Mouse (Mus musculus) thymus, postnatal 0 days (tissue): ENCODE results near the gene Zkscan14. TPM values are rescaled to one million over a fixed set of nuclear protein-coding genes. Genes with fewer than 3 reads are reported as not detected.

ENCODE experiments used
- DNase-seq: peaks from one replicate; pipeline ENCODE4 v3.0.0-alpha.2; 2015; ENCODE audit warnings: low spot score
- polyA plus RNA-seq: library from polyadenylated mRNA; unstranded; fragments of >200 nt; fragmentation: Nextera tagmentation; extraction: Ambion mirVana; gene quantifications from 2 replicates; pipeline ENCODE4 v1.2.1, GENCODE M21; 2015

Gene Zkscan14
- polyA plus RNA-seq, 1 experiment from 2014 or later = 17.2 TPM

GRCm38 (mm10) chr5:145203936-145204691 lies 2.4 kb upstream of the Zkscan14 start, which contains the start of gene Zkscan5:
Zkscan5 (plus strand) TSS chr5:145204562.
- DNase-seq = peak; percentile 98

- no peak for DNase-seq
Measured at GRCm38 (mm10) chr5:145202446-145202845, 778 bp upstream of the Zkscan14 start.

- no peak for DNase-seq
Measured at GRCm38 (mm10) chr5:145200387-145200786, 1.3 kb downstream of the Zkscan14 start.

- no peak for DNase-seq
Measured at GRCm38 (mm10) chr5:145191962-145192361, 9.7 kb downstream of the Zkscan14 start, which contains the start of gene Atp5j2. Atp5j2 (minus strand) TSS chr5:145192062.

GRCm38 (mm10) chr5:145190875-145191798 lies 10.5 kb downstream of the Zkscan14 start:
- peak; percentile 87 for DNase-seq

GRCm38 (mm10) chr5:145190373-145190772 lies 11.3 kb downstream of the Zkscan14 start:
- no peak for DNase-seq

GRCm38 (mm10) chr5:145189416-145189815 lies 12.3 kb downstream of the Zkscan14 start:
- no peak for DNase-seq

- DNase-seq = no peak
Measured at GRCm38 (mm10) chr5:145185244-145185643, 16.4 kb downstream of the Zkscan14 start.

- no peak for DNase-seq
Measured at GRCm38 (mm10) chr5:145178461-145178980, 23.1 kb downstream of the Zkscan14 start.

GRCm38 (mm10) chr5:145167306-145167661 lies 34.4 kb downstream of the Zkscan14 start:
- no peak for DNase-seq

- DNase-seq = peak; percentile 99
Measured at GRCm38 (mm10) chr5:145166536-145167305, 34.9 kb downstream of the Zkscan14 start, which contains the start of the genes Ptcd1 and Cpsf4. Ptcd1 (minus strand) TSS chr5:145167108. Cpsf4 (plus strand) TSS chr5:145167213.

GRCm38 (mm10) chr5:145165184-145165583 lies 36.5 kb downstream of the Zkscan14 start:
- no peak for DNase-seq

GRCm38 (mm10) chr5:145164710-145165109 lies 37.0 kb downstream of the Zkscan14 start:
- DNase-seq = no peak

- DNase-seq = no peak
Measured at GRCm38 (mm10) chr5:145161361-145161760, 40.3 kb downstream of the Zkscan14 start.

GRCm38 (mm10) chr5:145152690-145153089 lies 49.0 kb downstream of the Zkscan14 start:
- no peak for DNase-seq

GRCm38 (mm10) chr5:145149294-145149693 lies 52.4 kb downstream of the Zkscan14 start:
- DNase-seq = no peak

GRCm38 (mm10) chr5:145147748-145148147 lies 53.9 kb downstream of the Zkscan14 start:
- no peak for DNase-seq
